Mouse (Mus musculus) layer of hippocampus, adult 9-11 months (tissue): ENCODE measurements around the gene Cyp4f18.
"Not testable (repeated sequence)": the region's sequence is repeated elsewhere in the genome, so short reads cannot be mapped to it uniquely, and the experiment has no call there.

Experiments used
- DNase-seq: peaks from one replicate; pipeline ENCODE4 v3.0.0; 2022

Gene Cyp4f18

GRCm38 (mm10) chr8:72009473-72009872, at the start of gene Cyp4f18:
Cyp4f18 (minus strand) TSS chr8:72009626.
- DNase-seq: no peak

- DNase-seq: not testable (repeated sequence)
Measured at GRCm38 (mm10) chr8:72057643-72058042, 48.2 kb upstream of the Cyp4f18 start.

- DNase-seq: not testable (repeated sequence)
Measured at GRCm38 (mm10) chr8:72054633-72055032, 45.2 kb upstream of the Cyp4f18 start.

- DNase-seq: no peak
Measured at GRCm38 (mm10) chr8:72042493-72042892, 33.1 kb upstream of the Cyp4f18 start.

DNA sequence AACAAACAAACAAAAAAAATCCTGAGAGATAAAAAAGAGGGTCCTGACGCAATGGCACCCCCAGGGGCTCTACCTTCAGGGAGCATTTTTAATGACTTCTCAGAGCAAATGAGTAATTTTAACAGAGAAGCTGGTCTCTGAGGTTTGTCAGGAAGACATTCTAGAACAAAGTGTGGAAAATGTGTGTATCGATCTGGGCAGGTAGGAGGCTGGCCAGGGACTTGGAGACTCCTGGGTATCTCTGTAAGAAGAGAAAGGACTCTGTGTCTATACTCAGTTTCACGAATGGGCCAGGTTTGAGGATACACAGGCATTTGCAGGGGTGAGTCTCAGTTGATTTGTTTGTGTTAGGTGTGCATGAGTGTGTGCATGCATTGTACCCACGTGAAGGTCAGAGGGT, 31.5 kb upstream of the Cyp4f18 start, which contains the start of gene Olfr372:
Gene Olfr372, plus strand, starts transcription at position 301 of the 400 bp plus-strand sequence.
- DNase-seq: not testable (repeated sequence)

DNA sequence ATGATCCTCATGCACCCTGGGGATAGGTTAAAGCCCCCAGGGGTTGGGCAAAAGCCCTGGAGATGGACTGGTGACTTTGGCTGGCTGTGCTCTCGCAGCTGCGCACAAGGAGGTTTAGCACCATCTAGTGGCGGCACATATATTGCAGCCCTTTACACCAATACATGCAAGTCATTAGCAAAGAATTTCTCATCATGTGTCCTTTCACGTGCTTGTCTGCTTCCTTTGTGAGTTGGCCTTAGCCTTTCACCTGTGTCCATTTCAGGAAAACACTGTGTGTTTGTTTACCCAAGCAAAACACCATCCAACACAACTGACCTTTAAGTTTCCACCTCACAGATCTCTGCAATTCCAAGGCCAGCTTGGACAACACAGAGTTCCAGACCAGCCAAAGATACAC, 23.5 kb upstream of the Cyp4f18 start:
- DNase-seq: peak; percentile 37

DNA sequence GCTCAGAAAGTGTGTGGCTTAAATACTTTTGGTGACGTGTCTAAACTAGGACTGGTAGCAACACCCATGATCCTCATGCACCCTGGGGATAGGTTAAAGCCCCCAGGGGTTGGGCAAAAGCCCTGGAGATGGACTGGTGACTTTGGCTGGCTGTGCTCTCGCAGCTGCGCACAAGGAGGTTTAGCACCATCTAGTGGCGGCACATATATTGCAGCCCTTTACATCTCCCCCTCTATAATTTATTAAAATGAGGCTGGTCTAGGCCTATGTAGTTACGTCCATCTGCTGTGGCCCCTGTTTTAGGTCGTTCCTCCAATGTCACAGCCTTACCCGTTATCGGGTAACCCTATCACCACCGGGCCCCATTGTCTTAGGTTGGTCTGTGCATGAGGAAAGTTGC, 15.5 kb upstream of the Cyp4f18 start:
- peak; percentile 22 for DNase-seq

DNA sequence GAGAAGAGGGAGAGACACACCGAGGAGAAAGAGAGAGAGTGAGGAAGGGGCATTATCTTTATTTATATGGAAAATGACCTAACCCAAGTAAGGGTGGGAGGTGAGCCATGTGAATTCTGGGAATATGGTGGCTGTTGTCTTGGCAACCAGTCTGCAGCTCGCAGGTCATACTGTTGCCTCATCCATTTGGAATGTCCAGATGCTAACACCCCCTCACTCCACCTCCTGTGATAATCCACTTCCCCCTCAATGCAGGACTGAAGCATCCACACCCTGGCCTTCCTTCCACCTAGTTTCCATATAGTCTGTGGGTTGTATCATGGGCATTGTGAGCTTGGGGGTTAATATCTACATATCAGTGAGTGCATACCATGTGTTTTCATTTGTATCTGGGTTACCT, 10.4 kb upstream of the Cyp4f18 start:
- DNase-seq: no peak

DNA sequence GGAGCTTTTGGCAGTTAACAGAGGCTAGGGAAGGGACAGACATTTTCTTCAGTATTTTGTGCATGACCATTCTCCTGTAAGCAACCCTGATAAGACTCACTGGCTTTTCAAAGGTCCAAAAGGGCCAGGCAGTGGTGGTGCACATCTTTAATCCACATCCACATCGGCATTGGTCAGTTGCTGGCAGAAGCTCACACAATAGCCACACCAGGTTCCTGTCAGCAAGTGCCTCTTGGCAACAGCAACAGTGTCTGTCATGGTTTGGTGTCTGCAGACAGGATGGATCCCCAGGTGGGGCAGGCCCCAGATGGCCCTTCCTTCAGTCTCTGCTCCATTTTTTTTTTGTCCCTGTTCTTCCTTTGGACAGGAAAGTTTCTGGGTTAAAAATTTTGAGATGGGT, 9.6 kb upstream of the Cyp4f18 start:
- not testable (repeated sequence) for DNase-seq

GRCm38 (mm10) chr8:72018141-72018540, 8.7 kb upstream of the Cyp4f18 start:
- DNase-seq: no peak

DNA sequence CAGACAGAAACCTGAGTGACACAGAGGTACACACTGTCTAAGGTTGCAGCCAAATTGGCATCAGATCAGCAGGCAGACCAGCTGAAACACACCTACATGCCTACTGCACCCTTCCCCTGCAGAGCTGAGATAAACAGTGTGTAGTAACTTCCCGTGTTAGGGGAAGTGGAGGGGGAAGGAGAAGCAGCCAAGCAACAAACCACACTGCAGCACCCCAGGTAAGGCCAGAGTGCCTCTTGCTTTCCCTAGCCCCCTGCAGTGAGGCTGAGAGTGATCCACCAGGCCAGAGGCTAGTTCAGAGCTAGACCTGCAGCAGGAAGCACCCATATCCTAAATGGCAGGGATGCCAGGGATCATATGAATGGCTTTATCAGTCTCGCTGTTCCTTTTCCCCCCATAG, 7.9 kb upstream of the Cyp4f18 start:
- DNase-seq: not testable (repeated sequence)

DNA sequence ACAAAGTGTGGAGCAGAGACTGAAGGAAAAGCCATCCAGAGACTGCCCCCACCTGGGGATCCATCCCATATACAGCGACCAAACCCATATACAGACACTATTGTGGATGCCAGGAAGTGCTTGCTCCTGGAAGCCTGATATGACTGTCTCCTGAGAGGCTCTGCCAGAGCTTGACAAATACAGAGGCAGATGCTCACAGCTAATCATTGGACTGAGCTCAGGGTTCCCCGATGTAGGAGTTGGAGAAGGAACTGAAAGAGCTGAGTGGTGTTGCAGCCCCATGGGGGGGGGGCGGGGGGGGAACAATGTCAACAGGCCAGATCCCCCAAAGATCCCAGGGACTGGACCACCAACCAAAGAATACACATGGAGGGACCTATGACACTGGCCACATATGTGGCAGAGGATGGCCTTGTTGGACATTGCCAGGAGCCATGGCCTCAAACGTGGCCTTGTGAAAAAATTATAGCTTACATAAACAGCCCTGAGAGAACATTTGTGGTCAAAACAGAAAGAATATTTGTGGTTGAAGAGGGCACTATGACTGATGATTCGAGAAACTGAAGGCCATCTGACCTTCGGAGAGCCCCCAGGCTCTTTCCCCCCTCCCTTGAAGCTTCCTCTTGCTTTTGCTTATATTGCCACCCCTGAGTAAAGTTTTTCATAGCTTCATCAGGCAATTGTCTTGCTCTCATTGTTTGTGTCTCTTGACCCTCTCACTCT, 4.2 kb upstream of the Cyp4f18 start:
- DNase-seq: not testable (repeated sequence)

GRCm38 (mm10) chr8:72008134-72008641, 1.2 kb downstream of the Cyp4f18 start:
- peak; percentile 19 for DNase-seq

DNA sequence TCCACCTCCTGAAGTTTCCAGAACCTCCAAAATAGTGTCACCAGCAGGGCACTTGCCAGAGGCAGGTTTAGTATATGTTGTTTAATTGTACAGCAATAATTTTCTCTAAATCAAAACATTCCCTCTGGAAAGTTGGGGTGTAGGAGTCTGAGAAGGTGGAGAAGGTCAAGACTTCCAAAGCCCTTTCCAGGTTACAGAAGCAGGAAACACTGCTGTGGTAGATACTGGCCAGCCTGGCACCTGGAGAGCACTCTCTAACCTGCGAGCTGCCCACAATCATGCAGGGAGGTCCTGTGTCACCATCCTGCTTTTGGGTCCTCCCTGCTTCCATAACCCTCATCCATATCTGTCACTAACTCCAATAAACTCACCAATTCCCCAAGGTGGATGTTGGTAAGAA, 2.7 kb downstream of the Cyp4f18 start:
- no peak for DNase-seq

DNA sequence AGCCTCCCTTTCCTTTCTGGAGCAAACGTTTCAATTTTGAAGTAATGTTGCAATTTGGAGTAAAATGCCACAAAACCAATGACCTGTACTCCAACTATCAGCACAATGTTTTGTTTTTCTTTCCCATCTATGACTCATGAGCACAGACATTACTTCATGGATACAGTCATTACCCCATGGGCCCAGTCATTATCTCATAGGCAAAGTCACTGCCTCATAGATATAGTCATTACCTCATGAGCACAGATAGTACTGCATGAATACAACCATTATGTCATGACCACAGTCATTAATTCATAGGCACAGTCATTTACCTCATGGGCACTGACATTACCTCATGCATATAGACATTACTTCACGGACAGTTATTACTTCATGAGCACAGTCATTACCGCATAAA, 3.5 kb downstream of the Cyp4f18 start:
- no peak for DNase-seq

DNA sequence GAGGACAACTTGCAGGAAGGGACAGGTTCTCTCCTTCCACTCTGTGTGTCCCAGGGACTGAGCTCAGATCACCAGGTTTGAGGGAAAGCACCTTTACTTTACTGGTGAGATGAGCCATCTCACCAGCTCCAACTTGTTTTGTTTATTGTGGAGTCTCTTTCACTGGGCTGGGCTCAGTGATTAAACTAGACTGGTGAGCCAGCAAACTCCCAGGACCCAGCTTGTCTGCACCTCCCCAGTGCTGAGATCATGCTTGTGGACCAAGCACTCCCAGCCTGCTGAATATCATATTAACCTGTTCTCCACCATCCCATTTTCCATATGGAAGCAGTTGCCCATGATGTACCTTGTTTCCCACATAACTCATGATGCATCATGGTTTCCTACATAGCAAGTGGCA, 6.5 kb downstream of the Cyp4f18 start:
- DNase-seq: no peak

DNA sequence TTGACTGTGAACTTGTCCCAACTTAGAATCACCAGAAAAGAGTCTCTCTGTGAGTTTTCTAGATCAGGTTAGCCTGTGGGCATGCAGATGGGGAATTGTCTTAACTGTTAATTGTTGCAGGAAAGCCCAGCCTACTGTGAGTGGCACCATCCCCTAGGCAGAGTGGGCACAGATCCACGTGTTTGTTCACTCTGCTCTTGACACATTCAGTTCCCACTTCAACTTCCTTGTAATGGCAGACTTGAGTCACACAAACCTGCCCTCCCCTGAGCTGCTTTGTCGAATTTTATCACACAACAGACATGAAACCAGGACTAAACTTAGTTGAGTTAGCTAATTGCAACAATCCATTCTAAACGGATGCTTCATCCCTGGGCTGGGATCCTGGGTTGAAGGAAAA, 9.2 kb downstream of the Cyp4f18 start:
- DNase-seq: no peak

DNA sequence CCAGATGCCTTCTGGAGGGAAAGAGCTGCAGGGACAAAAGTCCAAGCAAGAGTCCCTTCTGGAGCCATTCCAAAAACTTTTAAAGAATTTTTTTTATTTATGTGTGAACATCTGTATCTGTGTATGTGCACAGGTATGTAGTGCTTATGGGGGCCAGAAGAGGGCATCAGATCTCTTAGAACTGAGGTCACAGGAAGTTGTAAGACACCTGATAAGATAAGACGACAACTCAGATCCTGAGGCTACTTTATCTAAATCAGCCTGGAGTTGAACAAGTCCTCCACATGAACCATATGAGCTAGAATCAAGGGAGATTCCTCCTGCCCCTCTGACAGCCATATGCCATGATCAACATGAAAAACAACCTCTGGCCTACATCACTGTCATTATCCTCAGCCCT, 10.0 kb downstream of the Cyp4f18 start:
- DNase-seq: no peak

GRCm38 (mm10) chr8:71988867-71989599, 20.4 kb downstream of the Cyp4f18 start:
- no peak for DNase-seq

- peak; percentile 67 for DNase-seq
Measured at GRCm38 (mm10) chr8:71988110-71988866, 21.1 kb downstream of the Cyp4f18 start.

- DNase-seq: no peak
Measured at GRCm38 (mm10) chr8:71984601-71985000, 24.8 kb downstream of the Cyp4f18 start.

GRCm38 (mm10) chr8:71981456-71981855, 28.0 kb downstream of the Cyp4f18 start:
- DNase-seq: no peak

DNA sequence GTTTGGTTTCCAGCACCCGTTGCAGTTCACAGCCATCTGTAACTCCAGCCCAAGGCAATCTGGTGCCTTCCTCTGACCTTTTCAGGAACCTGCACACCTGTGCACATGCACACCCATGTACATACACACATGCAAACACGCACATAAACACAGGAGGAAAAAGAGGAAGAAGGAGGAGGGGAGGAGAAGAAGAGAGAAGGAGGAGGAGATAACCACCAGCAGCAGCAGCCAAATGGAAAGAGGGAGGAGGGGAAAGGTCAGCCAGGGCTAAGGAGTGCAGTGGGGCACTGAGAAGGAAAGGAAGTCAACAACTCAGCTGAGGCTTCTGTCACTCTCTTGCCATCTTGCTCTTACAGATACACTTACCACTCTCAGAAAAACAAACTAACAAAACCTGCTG, 28.4 kb downstream of the Cyp4f18 start:
- no peak for DNase-seq
